Mouse (Mus musculus) lung, adult 2 months (tissue): ENCODE data around the gene Nfatc2ip.

Experiments used
- CTCF ChIP-seq: fragments of 200-500 bp; IDR thresholded peaks from 2 replicates; pipeline ENCODE4 v1.5.1; 2011; ENCODE audit warnings: mild to moderate bottlenecking, low read length, control low read depth; ENCODE audit not compliant: insufficient read depth
- POLR2A ChIP-seq: fragments of 200-500 bp; IDR thresholded peaks from 2 replicates; pipeline ENCODE4 v1.6.1; 2011; ENCODE audit warnings: low read depth, mild to moderate bottlenecking, control low read depth, low read length, borderline replicate concordance; ENCODE audit errors: extremely low read depth

DNA sequence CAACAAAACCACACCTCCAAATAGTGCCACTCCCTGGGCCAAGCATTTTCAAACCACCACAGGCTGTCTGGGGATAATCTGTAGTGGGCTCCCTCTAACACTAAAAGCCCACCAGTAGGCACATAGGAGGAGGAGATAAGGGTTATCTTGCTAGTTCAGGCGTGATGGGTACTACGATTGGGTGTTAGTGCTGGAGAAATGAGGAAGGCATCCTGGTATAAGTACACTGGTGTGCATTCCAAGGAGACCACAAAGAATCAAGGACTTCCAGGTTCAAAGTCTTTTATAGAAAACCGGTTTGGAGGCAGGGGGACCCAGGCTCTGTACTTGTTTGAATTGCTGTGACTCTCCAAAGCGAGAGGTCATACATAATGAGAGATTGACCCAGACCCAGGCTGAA lies 31.6 kb upstream of the Nfatc2ip start:
- TF ChIP-seq CTCF: no peak
- no peak for TF ChIP-seq POLR2A
